Mouse (Mus musculus) liver, embryonic 14.5 days (tissue): Measurements from ENCODE around the gene Gm37240. TPM values are rescaled to one million over a fixed set of nuclear protein-coding genes. Genes with fewer than 3 reads are reported as not detected.

Source experiments
- ATAC-seq: fragments of 200-750 bp; cut with Nextera tagmentation; 2 replicates; pipeline ENCODE4 v1.8.0; 2017; ENCODE audit warnings: moderate number of reproducible peaks, mild to moderate bottlenecking, moderate library complexity; ENCODE audit not compliant: insufficient read depth
- DNase-seq, 3 experiments: peaks; one replicate each; pipeline ENCODE4 v3.0.0-alpha.2; 2012 to 2013; ENCODE audit warnings: low read depth in 3 of 3, low spot score in 3 of 3
- H3K27ac ChIP-seq: fragments of 300-500 bp; sonication (generic); 2 replicates; pipeline ENCODE4 v1.5.1; 2014; ENCODE audit warnings: moderate library complexity, mild to moderate bottlenecking, control low read depth, inconsistent platforms
- H3K27me3 ChIP-seq: fragments of 300-500 bp; sonication (generic); 2 replicates; pipeline ENCODE4 v1.6.1; 2014; ENCODE audit warnings: mild to moderate bottlenecking, low read length, moderate library complexity; ENCODE audit not compliant: control insufficient read depth, insufficient read depth
- H3K36me3 ChIP-seq: fragments of 300-500 bp; sonication (generic); replicated peaks from 2 replicates; pipeline ENCODE4 v1.6.1; 2014; ENCODE audit warnings: low read depth; ENCODE audit not compliant: control insufficient read depth, insufficient read depth
- H3K4me1 ChIP-seq, 2 experiments: fragments of 200-500 bp in 1 of 2; fragments of 300-500 bp in 1 of 2; sonication (generic) in 1 of 2; replicated peaks; 2 replicates each; pipeline ENCODE4 v1.6.1; 2012 to 2014; ENCODE audit warnings: antibody characterized with exemption in 1 of 2, inconsistent platforms in 1 of 2, low read length in 1 of 2; ENCODE audit not compliant: control insufficient read depth in 2 of 2, insufficient read depth in 2 of 2
- H3K4me2 ChIP-seq: fragments of 300-500 bp; sonication (generic); 2 replicates; pipeline ENCODE4 v1.6.1; 2014; ENCODE audit warnings: low read depth, mild to moderate bottlenecking, control low read depth, moderate library complexity
- H3K4me3 ChIP-seq, 2 experiments: fragments of 200-500 bp in 1 of 2; fragments of 300-500 bp in 1 of 2; sonication (generic) in 1 of 2; 2 replicates each; pipeline ENCODE4 v1.5.1; 2012 to 2014; ENCODE audit warnings: low read depth in 2 of 2, low read length in 2 of 2, mild to moderate bottlenecking in 2 of 2, control low read depth in 1 of 2, inconsistent platforms in 1 of 2, moderate library complexity in 1 of 2; ENCODE audit not compliant: insufficient read depth in 1 of 2
- H3K9ac ChIP-seq: fragments of 300-500 bp; sonication (generic); replicated peaks from 2 replicates; pipeline ENCODE4 v1.6.1; 2014; ENCODE audit warnings: mild to moderate bottlenecking, control low read depth, moderate library complexity
- H3K9me3 ChIP-seq: fragments of 300-500 bp; sonication (generic); 2 replicates; pipeline ENCODE4 v1.6.1; 2016; ENCODE audit warnings: low read length, mixed read lengths; ENCODE audit not compliant: control insufficient read depth
- CTCF ChIP-seq: IDR thresholded peaks from 2 replicates; pipeline ENCODE4 v1.5.1; 2016; ENCODE audit warnings: antibody characterized with exemption, low read depth, control low read depth
- EP300 ChIP-seq: IDR thresholded peaks from 2 replicates; pipeline ENCODE4 v1.6.1; 2016; ENCODE audit warnings: antibody characterized with exemption, low read depth
- WGBS: fragments of 180-500 bp; shearing (Covaris S2); extraction: QIAGEN DNeasy Blood & Tissue Kit; methylation state at CpG from one replicate; pipeline ENCODE4 v1.1.7; 2014; ENCODE audit not compliant: insufficient replicate concordance; 5-methylcytosine and 5-hydroxymethylcytosine counted together
- polyA plus RNA-seq, 2 experiments: library from polyadenylated mRNA; depleted of rRNA in 1 of 2; stranded (reverse) in 1 of 2; unstranded in 1 of 2; fragments of >200 nt; fragmentation: Nextera tagmentation in 1 of 2; extraction: Ambion mirVana in 1 of 2; gene quantifications; 2 replicates each; pipeline versions ENCODE4 v1.2.1 to v1.2.3; 2012 to 2014

Gene Gm37240
- polyA plus RNA-seq, 2 experiments = 0.03 to 0.30 TPM

GRCm38 (mm10) chr3:85318256-85318655 lies 569.1 kb downstream of the Gm37240 start:
- H3K4me1 ChIP-seq = no peaks in the 10 kb centered on the region
- H3K9ac ChIP-seq = no peak overlapping the region
- no peak overlapping the region for H3K27ac ChIP-seq
- H3K27me3 ChIP-seq = no peaks in the 10 kb centered on the region
- no peak overlapping the region for H3K4me2 ChIP-seq
- no peak for DNase-seq
- no peaks in the 10 kb centered on the region for H3K36me3 ChIP-seq
- no peaks in the 10 kb centered on the region for H3K9me3 ChIP-seq
- no peak overlapping the region for H3K4me3 ChIP-seq
- ATAC-seq = no peak
- TF ChIP-seq EP300 (no peak), CTCF (no peak)
- WGBS = 68% methylated on average over 5 of the region's 5 CpGs

DNA sequence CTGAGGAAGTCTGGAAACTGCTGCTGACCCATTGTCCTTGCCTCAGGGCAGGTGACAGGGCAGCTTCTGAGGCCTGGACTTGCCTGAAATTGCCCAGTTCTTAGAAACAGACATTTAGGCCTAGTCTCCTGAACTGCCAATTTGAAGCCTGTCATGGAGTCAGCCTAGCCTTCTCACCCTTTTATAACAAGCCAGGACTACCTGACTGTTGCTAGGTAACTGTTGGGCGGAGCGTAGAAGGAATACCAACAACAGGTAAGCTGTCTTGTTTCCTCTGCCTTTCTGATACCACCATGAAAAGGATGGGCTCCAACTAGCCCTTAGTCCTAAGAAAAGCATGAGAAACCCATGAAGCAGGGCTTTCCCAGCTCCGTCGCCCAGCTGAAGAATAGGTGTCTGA lies 570.0 kb downstream of the Gm37240 start:
- Histone ChIP-seq H3K4me3 (no peak overlapping the region), H3K36me3 (no peaks in the 10 kb centered on the region), H3K4me1 (no peaks in the 10 kb centered on the region), H3K4me2 (no peak overlapping the region), H3K27ac (no peak overlapping the region), H3K9ac (no peak overlapping the region), H3K9me3 (no peaks in the 10 kb centered on the region), H3K27me3 (no peaks in the 10 kb centered on the region)
- WGBS = 71% methylated on average over 4 of the region's 4 CpGs
- no peak for DNase-seq
- no peak for ATAC-seq
- TF ChIP-seq CTCF (no peak), EP300 (no peak)

GRCm38 (mm10) chr3:85314961-85315360 lies 572.4 kb downstream of the Gm37240 start:
- H3K27ac ChIP-seq = no peak overlapping the region
- DNase-seq (no peak), ATAC-seq (no peak)
- H3K36me3 ChIP-seq = no peaks in the 10 kb centered on the region
- no peak overlapping the region for H3K4me3 ChIP-seq
- H3K4me1 ChIP-seq = no peaks in the 10 kb centered on the region
- H3K9ac ChIP-seq = no peak overlapping the region
- H3K9me3 ChIP-seq = no peaks in the 10 kb centered on the region
- H3K27me3 ChIP-seq = no peaks in the 10 kb centered on the region
- H3K4me2 ChIP-seq = no peak overlapping the region
- TF ChIP-seq CTCF = no peak
- no peak for TF ChIP-seq EP300
- 61% methylated on average over 6 of the region's 6 CpGs for WGBS

GRCm38 (mm10) chr3:85313646-85314255 lies 573.6 kb downstream of the Gm37240 start:
- Histone ChIP-seq H3K27ac (no peak overlapping the region), H3K36me3 (no peaks in the 10 kb centered on the region), H3K4me2 (no peak overlapping the region), H3K9ac (no peak overlapping the region), H3K9me3 (no peaks in the 10 kb centered on the region), H3K27me3 (no peaks in the 10 kb centered on the region), H3K4me3 (no peak overlapping the region), H3K4me1 (no peaks in the 10 kb centered on the region)
- no peak for TF ChIP-seq CTCF
- no peak for TF ChIP-seq EP300
- no peak for ATAC-seq
- 3% methylated on average over 4 of the region's 4 CpGs for WGBS
- DNase-seq = no peak

DNA sequence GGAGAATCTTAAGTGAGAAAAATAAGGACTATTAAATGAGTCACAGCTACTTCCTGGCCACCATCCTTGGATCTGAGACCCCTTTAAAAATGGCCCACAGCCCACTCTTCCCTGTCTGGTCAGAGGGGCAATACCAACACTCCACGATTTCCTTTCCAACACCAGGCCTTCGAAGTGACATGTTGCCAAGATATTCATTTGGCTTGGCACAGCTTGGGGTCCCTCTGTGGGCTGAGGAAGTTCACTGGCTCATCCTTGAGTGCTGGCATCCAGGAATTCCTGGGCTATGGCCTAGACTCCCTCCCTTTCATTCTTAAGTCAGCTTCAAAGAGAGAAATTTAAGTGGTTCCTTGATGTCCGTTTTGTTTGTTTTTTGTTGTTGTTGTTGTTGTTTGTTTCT lies 576.1 kb downstream of the Gm37240 start:
- no peaks in the 10 kb centered on the region for H3K36me3 ChIP-seq
- H3K4me1 ChIP-seq = no peaks in the 10 kb centered on the region
- no peak overlapping the region for H3K9ac ChIP-seq
- 53% methylated on average over 3 of the region's 3 CpGs for WGBS
- no peak for DNase-seq
- H3K4me2 ChIP-seq = no peak overlapping the region
- no peak overlapping the region for H3K27ac ChIP-seq
- no peak overlapping the region for H3K4me3 ChIP-seq
- no peaks in the 10 kb centered on the region for H3K27me3 ChIP-seq
- H3K9me3 ChIP-seq = no peaks in the 10 kb centered on the region
- no peak for ATAC-seq
- TF ChIP-seq EP300 (no peak), CTCF (no peak)
